Mouse (Mus musculus) limb, embryonic 13.5 days (tissue): ENCODE results near the gene Spint4. TPM values are rescaled to one million over a fixed set of nuclear protein-coding genes. Genes with fewer than 3 reads are reported as not detected.
A peak's percentile ranks its signal among the peaks of the same experiment; 100 is the strongest.

ENCODE experiments used
- ATAC-seq: fragments of 200-750 bp; cut with Nextera tagmentation; 2 replicates; pipeline ENCODE4 v1.8.0; 2017; ENCODE audit warnings: low read depth, moderate number of reproducible peaks, moderate TSS enrichment; ENCODE audit not compliant: low FRiP score
- H3K27ac ChIP-seq: fragments of 300-500 bp; sonication (generic); 2 replicates; pipeline ENCODE4 v1.5.1; 2015; ENCODE audit warnings: inconsistent platforms, mild to moderate bottlenecking, moderate library complexity
- H3K27me3 ChIP-seq: fragments of 300-500 bp; sonication (generic); 2 replicates; pipeline ENCODE4 v1.6.1; 2015; ENCODE audit warnings: mild to moderate bottlenecking, inconsistent platforms
- H3K36me3 ChIP-seq: fragments of 300-500 bp; sonication (generic); 2 replicates; pipeline ENCODE4 v1.6.1; 2015; ENCODE audit warnings: inconsistent platforms, mild to moderate bottlenecking, moderate library complexity
- H3K4me1 ChIP-seq: fragments of 300-500 bp; sonication (generic); 2 replicates; pipeline ENCODE4 v1.6.1; 2015; ENCODE audit warnings: inconsistent platforms
- H3K4me2 ChIP-seq: fragments of 300-500 bp; sonication (generic); replicated peaks from 2 replicates; pipeline ENCODE4 v1.6.1; 2015; ENCODE audit warnings: inconsistent platforms, mild to moderate bottlenecking, moderate library complexity
- H3K4me3 ChIP-seq: fragments of 300-500 bp; sonication (generic); 2 replicates; pipeline ENCODE4 v1.5.1; 2015; ENCODE audit warnings: moderate library complexity, mild to moderate bottlenecking, inconsistent platforms
- H3K9ac ChIP-seq: fragments of 300-500 bp; sonication (generic); 2 replicates; pipeline ENCODE4 v1.6.1; 2015; ENCODE audit warnings: mild to moderate bottlenecking, inconsistent platforms
- H3K9me3 ChIP-seq: fragments of 300-500 bp; sonication (generic); 2 replicates; pipeline ENCODE4 v1.6.1; 2016; ENCODE audit warnings: inconsistent platforms
- WGBS: fragments of 180-500 bp; shearing (Covaris S2); methylation state at CpG from one replicate; pipeline ENCODE4 v1.1.7; 2015; 5-methylcytosine and 5-hydroxymethylcytosine counted together
- polyA plus RNA-seq: library from polyadenylated mRNA; unstranded; fragments of >200 nt; fragmentation: Nextera tagmentation; extraction: Ambion mirVana; gene quantifications from 2 replicates; pipeline ENCODE4 v1.2.1, GENCODE M21; 2015

The Spint4 gene
- polyA plus RNA-seq, 1 experiment from 2014 or later = not detected

DNA sequence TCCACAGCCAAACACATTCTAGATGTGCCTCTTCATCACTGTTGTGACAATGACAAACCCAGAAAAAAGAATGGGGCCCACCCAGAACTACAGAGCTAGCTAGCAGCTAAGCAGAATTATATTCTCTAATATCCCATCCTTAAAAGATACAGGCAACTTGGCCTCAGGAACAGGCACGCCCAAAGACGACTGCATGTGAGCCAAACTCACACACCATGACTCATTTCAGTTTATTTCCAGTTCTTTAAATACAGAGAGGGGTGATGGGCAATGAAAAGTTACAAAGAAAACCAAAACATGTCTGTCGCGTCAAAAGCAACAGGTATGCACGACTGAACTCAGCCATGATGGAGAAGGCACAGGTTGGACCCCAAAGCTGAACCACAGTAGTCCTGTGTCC lies 37.1 kb downstream of the Spint4 start:
- Histone ChIP-seq H3K9ac (no peak overlapping the region), H3K27ac (no peak overlapping the region), H3K4me3 (no peak overlapping the region), H3K36me3 (no peaks in the 10 kb centered on the region), H3K9me3 (no peaks in the 10 kb centered on the region), H3K4me1 (no peaks in the 10 kb centered on the region), H3K4me2 (no peak overlapping the region), H3K27me3 (no peaks in the 10 kb centered on the region)
- 89% methylated on average over 5 of the region's 5 CpGs for WGBS
- ATAC-seq = no peak

DNA sequence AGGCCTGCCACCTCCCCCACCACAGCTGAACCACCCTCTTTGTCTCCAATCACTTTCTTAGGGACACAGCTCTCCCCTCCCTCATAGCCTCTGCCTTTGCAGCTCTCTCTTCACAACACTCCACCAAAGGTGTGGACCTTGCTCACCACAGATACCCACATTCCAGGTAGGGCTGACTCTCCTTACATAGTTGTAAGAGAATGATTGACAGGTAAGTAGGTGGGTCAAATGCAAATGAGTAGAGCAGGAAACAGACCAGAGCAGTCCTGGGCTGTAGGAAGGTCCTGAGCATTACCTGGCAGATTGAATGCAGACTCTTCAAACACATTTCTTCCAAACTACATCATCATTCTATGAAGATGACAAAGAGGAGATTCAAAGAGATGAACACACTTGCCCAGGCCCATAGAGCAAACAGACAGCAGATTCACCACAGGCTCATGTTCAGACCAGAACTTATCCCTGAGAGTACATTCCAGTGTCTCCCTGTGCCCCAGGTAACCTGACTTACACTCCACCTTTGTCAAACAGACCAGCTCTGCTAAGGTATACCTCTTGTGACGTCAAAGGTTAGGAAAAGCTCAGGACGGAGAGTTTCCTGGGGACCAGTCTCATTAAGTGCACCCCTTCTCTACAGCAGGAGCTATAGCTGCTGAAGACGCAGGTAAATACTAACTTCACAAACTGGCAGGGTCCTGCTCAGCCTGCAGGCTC lies 39.2 kb downstream of the Spint4 start:
- ATAC-seq = no peak
- Histone ChIP-seq H3K9ac (no peak overlapping the region), H3K27me3 (no peaks in the 10 kb centered on the region), H3K4me1 (no peaks in the 10 kb centered on the region), H3K36me3 (no peaks in the 10 kb centered on the region), H3K4me3 (no peak overlapping the region), H3K4me2 (no peak overlapping the region), H3K9me3 (no peaks in the 10 kb centered on the region), H3K27ac (no peak overlapping the region)
- WGBS = 56% methylated on average over 3 of the region's 3 CpGs

DNA sequence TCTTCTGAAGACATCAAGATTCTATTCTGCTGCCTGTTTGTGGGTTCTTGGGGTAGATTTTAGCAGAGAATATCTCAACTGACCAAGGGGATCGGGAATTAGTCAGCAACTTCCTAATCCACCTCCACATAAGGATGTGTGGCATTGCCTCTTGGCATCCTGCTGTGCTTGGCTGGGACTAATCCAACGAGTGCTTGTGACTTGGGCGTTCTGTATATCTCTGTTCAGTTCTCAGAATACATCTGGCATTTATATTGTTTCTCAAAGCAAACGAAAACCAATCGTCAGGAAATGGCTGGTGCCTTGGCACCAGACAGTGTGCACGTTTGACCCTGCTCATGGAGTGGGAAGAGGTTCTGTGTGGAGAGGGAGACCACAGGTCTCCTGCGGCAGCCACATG lies 41.6 kb downstream of the Spint4 start:
- H3K4me2 ChIP-seq = no peak overlapping the region

DNA sequence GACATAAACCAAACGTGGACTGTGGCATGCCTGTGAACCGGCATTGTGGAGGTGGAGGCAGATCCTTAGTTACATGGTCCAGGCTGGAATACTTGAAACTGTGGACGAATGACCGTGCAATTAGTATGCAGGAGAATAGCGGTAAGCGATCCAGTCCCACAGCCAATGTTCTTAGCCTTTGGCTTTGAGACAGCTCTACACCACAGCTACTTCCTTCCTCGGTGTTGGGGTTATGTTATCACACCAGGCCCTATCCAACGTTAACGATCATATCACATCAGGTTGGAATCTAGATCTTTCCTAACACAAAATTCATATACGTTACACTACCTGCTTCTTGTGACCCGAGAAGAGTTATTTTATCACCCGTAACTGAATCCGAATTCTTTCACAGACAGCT lies 46.7 kb downstream of the Spint4 start:
- no peak overlapping the region for H3K27ac ChIP-seq
- H3K4me1 ChIP-seq = peaks cover 24% of the 10 kb centered on the region
- ATAC-seq = no peak
- WGBS = 76% methylated on average over 13 of the region's 13 CpGs
- H3K9ac ChIP-seq = peak overlapping the region; percentile 97
- H3K27me3 ChIP-seq = no peaks in the 10 kb centered on the region
- peaks cover 23% of the 10 kb centered on the region for H3K36me3 ChIP-seq
- peak overlapping the region; percentile 91 for H3K4me3 ChIP-seq
- peak overlapping the region; percentile 92 for H3K4me2 ChIP-seq
- H3K9me3 ChIP-seq = no peaks in the 10 kb centered on the region

More for the DNA sequence above, 41.6 kb downstream of the Spint4 start:
- ATAC-seq = no peak
- Histone ChIP-seq H3K9me3 (no peaks in the 10 kb centered on the region), H3K4me3 (no peak overlapping the region), H3K27me3 (no peaks in the 10 kb centered on the region), H3K36me3 (no peaks in the 10 kb centered on the region), H3K9ac (no peak overlapping the region), H3K27ac (no peak overlapping the region), H3K4me1 (peaks cover 1% of the 10 kb centered on the region)
- WGBS = 29% methylated on average over 7 of the region's 7 CpGs

DNA sequence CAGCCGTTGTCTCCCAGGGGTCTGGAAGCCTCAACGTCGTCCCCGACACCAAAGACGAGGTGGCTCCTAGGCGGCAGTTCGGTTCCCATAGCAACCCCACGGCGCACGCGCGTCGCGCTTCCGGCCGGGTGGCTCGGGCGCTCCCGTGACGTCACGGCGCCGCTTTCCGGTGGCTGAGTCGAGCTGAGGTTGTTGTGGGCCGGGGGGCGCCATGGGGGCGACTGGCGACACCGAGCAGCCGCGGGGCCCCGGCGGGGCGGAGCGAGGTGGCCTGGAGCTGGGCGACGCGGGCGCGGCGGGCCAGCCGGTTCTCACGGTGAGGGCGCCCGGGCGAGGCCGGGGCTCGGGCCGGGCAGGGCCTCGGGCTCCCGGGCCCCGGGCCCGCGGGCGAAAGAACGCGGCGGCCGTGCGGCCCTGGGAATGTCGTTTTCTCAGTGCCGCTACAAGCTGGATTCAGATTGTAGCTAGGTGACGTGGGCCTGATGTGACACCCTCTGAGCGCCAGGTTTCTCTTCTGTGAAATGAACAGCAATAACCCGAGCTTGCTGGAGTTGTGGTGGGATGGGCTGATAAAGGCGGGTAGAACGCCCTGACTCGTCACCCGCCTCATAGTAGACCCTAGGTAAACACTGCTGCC lies 47.7 kb downstream of the Spint4 start, which contains the start of the genes Wfdc3 and Dnttip1:
Gene Wfdc3 (minus strand): TSS at position 89 of the 637 bp plus-strand sequence.
Gene Dnttip1 (plus strand): TSS at position 141 of the 637 bp plus-strand sequence.
- Histone ChIP-seq H3K4me2 (peak within 1 kb of the TSS; percentile 92), H3K4me3 (peak within 1 kb of the TSS; percentile 91), H3K9ac (peak within 1 kb of the TSS; percentile 97), H3K36me3 (peaks cover 33% of the 10 kb centered on the region), H3K27me3 (no peaks in the 10 kb centered on the region), H3K4me1 (peaks cover 24% of the 10 kb centered on the region), H3K9me3 (no peaks in the 10 kb centered on the region), H3K27ac (peak within 1 kb of the TSS; percentile 52; the same call in 1 of the 2 replicates)
- under 1% methylated on average over 69 of the region's 70 CpGs for WGBS
- peak; percentile 96 for ATAC-seq

DNA sequence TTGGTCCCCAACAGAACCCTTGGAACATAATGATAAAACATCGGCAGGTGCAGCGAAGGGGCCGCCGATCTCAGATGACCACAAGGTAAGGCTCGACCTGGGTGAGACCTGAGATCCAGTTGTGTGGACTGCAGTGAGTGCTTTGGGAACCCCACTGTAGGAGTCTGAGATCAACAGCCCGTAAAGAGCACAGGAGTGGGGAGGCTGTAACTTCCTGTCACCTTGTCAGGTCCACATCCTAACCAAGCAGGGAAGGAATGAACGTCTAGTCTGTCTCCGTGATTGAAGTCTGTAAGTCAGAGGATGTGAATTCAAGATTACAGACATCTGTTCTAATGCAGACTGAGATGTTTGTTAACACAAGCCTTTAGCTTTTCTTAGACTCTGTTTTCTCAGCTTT lies 48.4 kb downstream of the Spint4 start:
- Histone ChIP-seq H3K27ac (no peak overlapping the region), H3K4me1 (peaks cover 24% of the 10 kb centered on the region), H3K27me3 (no peaks in the 10 kb centered on the region), H3K4me2 (peak overlapping the region; percentile 92), H3K36me3 (peaks cover 40% of the 10 kb centered on the region), H3K9me3 (no peaks in the 10 kb centered on the region), H3K4me3 (peak overlapping the region; percentile 91), H3K9ac (peak overlapping the region; percentile 97)
- no peak for ATAC-seq
- WGBS = 55% methylated on average over 8 of the region's 8 CpGs

DNA sequence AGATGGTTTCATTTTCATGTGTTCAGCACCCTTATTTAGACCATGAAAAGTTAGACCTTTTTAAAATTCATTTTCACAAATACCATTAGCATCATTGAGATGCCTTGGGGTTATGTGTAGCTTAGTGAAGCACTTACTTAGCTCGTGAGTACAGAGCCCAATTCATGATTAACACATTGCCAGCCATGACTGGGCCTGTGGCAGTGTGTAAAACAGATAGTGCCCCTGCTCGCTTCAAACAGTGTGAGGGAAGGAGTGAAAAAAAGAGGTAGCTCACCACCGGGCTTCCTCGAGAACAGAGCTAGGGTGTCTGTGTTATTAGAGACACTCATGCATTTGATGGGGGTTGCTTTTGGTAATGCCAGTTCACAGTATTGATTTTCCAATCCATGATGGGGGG lies 49.9 kb downstream of the Spint4 start:
- H3K36me3 ChIP-seq = peaks cover 55% of the 10 kb centered on the region
- H3K27me3 ChIP-seq = no peaks in the 10 kb centered on the region
- H3K4me2 ChIP-seq = no peak overlapping the region
- H3K4me3 ChIP-seq = no peak overlapping the region
- H3K27ac ChIP-seq = no peak overlapping the region
- H3K9ac ChIP-seq = no peak overlapping the region
- H3K9me3 ChIP-seq = no peaks in the 10 kb centered on the region
- 81% methylated on average over 4 of the region's 4 CpGs for WGBS
- ATAC-seq = no peak
- H3K4me1 ChIP-seq = peaks cover 24% of the 10 kb centered on the region

DNA sequence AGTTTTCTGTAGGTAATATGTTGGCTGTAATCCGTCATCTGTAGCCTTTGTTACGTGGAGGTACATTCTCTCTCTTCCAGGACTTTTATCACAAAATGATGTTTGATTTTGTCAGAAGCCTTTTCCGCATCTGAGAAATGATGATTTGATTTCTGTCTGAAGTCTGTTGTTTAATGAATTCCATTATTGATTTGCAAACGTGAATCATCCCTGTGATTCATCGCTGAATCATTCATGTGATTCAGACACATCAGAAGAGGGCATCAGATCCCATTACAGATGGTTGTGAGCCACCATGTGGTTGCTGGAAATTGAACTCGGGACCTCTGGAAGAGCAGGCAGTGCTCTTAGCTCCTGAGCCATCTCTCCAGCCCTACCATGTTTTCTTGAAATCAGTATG lies 50.7 kb downstream of the Spint4 start:
- H3K4me3 ChIP-seq = no peak overlapping the region
- no peak overlapping the region for H3K4me2 ChIP-seq
- H3K4me1 ChIP-seq = peaks cover 24% of the 10 kb centered on the region
- H3K9me3 ChIP-seq = no peaks in the 10 kb centered on the region
- no peak overlapping the region for H3K9ac ChIP-seq
- 92% methylated on average over 6 of the region's 6 CpGs for WGBS
- ATAC-seq = no peak
- H3K36me3 ChIP-seq = peaks cover 63% of the 10 kb centered on the region
- no peak overlapping the region for H3K27ac ChIP-seq
- no peaks in the 10 kb centered on the region for H3K27me3 ChIP-seq

Other genes starting within 250 kb of the Spint4 start
- 65.2 and 66.6 TPM in 2 replicates for gene Sys1, start 241.5 kb upstream of the Spint4 start, polyA plus RNA-seq
- gene Gm20458, start 237.5 kb upstream of the Spint4 start, polyA plus RNA-seq = 5.5 and 7.4 TPM in 2 replicates
- not detected in 2 replicates for gene Trp53tg5, start 224.8 kb upstream of the Spint4 start, polyA plus RNA-seq
- 1.4 and 2.3 TPM in 2 replicates for gene Dbndd2, start 212.4 kb upstream of the Spint4 start, polyA plus RNA-seq
- gene Pigt, start 201.0 kb upstream of the Spint4 start, polyA plus RNA-seq = 45.9 and 46.8 TPM in 2 replicates
- gene Wfdc2, start 136.1 kb upstream of the Spint4 start, polyA plus RNA-seq = 30.4 and 36.0 TPM in 2 replicates
- not detected in 2 replicates for gene Spint3, start 125.0 kb upstream of the Spint4 start, polyA plus RNA-seq
- gene Wfdc6a, start 113.1 kb upstream of the Spint4 start, polyA plus RNA-seq = not detected in 2 replicates
- not detected in 2 replicates for gene Eppin, start 104.9 kb upstream of the Spint4 start, polyA plus RNA-seq
- gene Wfdc6b, start 85.0 kb upstream of the Spint4 start, polyA plus RNA-seq = not detected in 2 replicates
- not detected in 2 replicates for gene Wfdc8, start 84.9 kb upstream of the Spint4 start, polyA plus RNA-seq
- gene Wfdc16, start 59.7 kb upstream of the Spint4 start, polyA plus RNA-seq = not detected in 2 replicates
- not detected in 2 replicates for gene Wfdc10, start 42.5 kb upstream of the Spint4 start, polyA plus RNA-seq
- gene Wfdc9, start 41.9 kb upstream of the Spint4 start, polyA plus RNA-seq = not detected in 2 replicates
- not detected in 2 replicates for gene Wfdc11, start 24.4 kb upstream of the Spint4 start, polyA plus RNA-seq
- 0.18 and 0.36 TPM in 2 replicates for gene Wfdc13, start 13.4 kb upstream of the Spint4 start, polyA plus RNA-seq
- gene Spint5, start 16.8 kb downstream of the Spint4 start, polyA plus RNA-seq = not detected in 2 replicates
- 0.69 and 0.87 TPM in 2 replicates for gene Wfdc3, start 47.4 kb downstream of the Spint4 start, polyA plus RNA-seq
- gene Dnttip1, start 47.5 kb downstream of the Spint4 start, polyA plus RNA-seq = 80.6 and 85.1 TPM in 2 replicates
- gene Ube2c, start 71.4 kb downstream of the Spint4 start, polyA plus RNA-seq = 432 and 450 TPM in 2 replicates
- 190 and 195 TPM in 2 replicates for gene Tnnc2, start 81.5 kb downstream of the Spint4 start, polyA plus RNA-seq
- 26.3 and 27.6 TPM in 2 replicates for gene Snx21, start 87.3 kb downstream of the Spint4 start, polyA plus RNA-seq
- 17.5 and 17.6 TPM in 2 replicates for gene Acot8, start 106.4 kb downstream of the Spint4 start, polyA plus RNA-seq
- 6.8 and 7.2 TPM in 2 replicates for gene Zswim3, start 106.6 kb downstream of the Spint4 start, polyA plus RNA-seq
- 17.8 and 18.2 TPM in 2 replicates for gene Zswim1, start 124.2 kb downstream of the Spint4 start, polyA plus RNA-seq
- gene Spata25, start 130.0 kb downstream of the Spint4 start, polyA plus RNA-seq = not detected in 2 replicates
- 131 and 135 TPM in 2 replicates for gene Ctsa, start 134.4 kb downstream of the Spint4 start, polyA plus RNA-seq
- gene Neurl2, start 135.0 kb downstream of the Spint4 start, polyA plus RNA-seq = 6.7 and 7.1 TPM in 2 replicates
- 36.7 and 44.0 TPM in 2 replicates for gene Pltp, start 159.2 kb downstream of the Spint4 start, polyA plus RNA-seq
- gene Pcif1, start 180.8 kb downstream of the Spint4 start, polyA plus RNA-seq = 87.4 and 88.4 TPM in 2 replicates
- gene Zfp335, start 213.3 kb downstream of the Spint4 start, polyA plus RNA-seq = 13.5 and 15.2 TPM in 2 replicates
- 5.5 and 7.1 TPM in 2 replicates for gene Mmp9, start 242.3 kb downstream of the Spint4 start, polyA plus RNA-seq